Mouse (Mus musculus) heart, adult 8-10 months (tissue): Measurements from ENCODE around the gene Pkd1l3. TPM values are rescaled to one million over a fixed set of nuclear protein-coding genes. Genes with fewer than 3 reads are reported as not detected.
A peak's percentile ranks its signal among the peaks of the same experiment; 100 is the strongest.

Source experiments
- DNase-seq: peaks from one replicate; pipeline ENCODE4 v3.0.0; 2022; ENCODE audit warnings: low spot score
- total RNA-seq, 4 experiments: library from RNA; stranded (reverse); gene quantifications; 2 replicates each; pipeline ENCODE4 v1.2.4; 2022

The Pkd1l3 gene
- total RNA-seq, result under 1 TPM in 2 of 4 experiments, not detected in 2; 0.16 to 0.35 TPM

- DNase-seq, result no peak
Observed at GRCm38 (mm10) chr8:109614243-109615210, at the start of gene Pkd1l3. Gene Pkd1l3, plus strand, starts transcription at chr8:109614517.

DNA sequence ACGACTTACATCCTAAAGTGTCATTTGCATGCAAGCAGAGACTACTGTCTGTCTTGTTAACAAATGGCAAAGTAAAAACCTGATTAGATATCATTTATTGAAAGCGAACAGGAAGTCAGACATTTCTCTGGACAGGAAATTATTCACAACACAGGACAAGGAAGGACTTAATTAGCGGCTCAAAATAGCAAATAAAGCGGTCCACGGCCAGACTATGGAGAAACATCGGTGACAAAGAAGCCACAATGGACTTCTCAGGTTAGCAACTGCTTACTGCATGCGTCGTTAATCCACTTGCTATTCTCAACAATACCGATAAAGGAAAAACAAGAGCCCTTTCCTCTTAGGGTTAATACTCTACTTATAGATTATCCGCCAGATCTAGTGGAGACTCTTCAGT, 49.6 kb upstream of the Pkd1l3 start:
- no peak for DNase-seq

GRCm38 (mm10) chr8:109565498-109566333, 48.6 kb upstream of the Pkd1l3 start, which contains the start of the genes Dhx38 and Txnl4b:
Gene Dhx38, minus strand, starts transcription at chr8:109565861.
Gene Txnl4b, plus strand, starts transcription at chr8:109565892.
- peak; percentile 100 for DNase-seq

- no peak for DNase-seq
Observed at GRCm38 (mm10) chr8:109571139-109571538, 43.2 kb upstream of the Pkd1l3 start.

- DNase-seq, result no peak
Observed at GRCm38 (mm10) chr8:109576311-109576710, 38.0 kb upstream of the Pkd1l3 start.

DNA sequence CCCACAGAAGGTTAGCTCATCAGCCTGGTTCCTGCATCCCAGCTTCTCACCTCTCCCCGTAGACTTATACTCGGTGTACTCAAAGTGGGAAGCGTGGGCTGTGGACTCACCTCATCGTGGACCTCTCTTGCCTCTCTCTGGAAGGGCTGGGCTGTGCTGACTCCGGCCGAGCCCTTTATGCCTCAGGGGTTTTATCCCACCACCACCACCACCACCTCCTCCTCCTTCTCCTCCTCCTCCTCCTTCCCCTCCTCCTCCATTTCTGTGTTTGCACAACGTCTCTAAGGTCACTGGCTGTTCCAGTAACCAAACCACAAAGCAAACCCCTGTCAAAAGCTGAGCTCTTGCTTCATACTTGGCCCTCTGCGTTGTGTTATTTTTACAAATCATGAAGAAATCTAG, 35.4 kb upstream of the Pkd1l3 start, which contains the start of gene Hp:
Gene Hp, minus strand, starts transcription at position 273 of the 402 bp plus-strand sequence.
- no peak for DNase-seq

DNA sequence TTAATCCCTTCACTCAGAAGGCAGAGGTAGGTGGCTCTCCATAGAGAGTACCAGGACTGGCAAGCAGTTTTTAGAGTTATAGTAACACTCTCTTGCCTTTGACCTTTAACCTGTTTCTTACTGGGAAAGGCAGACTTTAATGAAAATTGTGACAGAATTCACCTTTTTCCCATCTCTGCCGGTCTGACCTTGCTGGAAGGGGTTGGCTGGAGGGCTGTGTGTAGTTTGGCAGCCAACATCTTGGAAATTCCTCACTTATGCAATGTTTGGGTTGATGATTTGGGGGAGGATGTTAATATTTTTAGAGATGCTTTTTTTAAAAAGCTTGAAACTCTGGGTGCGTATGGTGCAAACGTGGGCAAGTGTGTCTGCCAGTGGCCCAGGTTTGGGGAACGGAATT, 30.0 kb upstream of the Pkd1l3 start:
- DNase-seq, result no peak

DNA sequence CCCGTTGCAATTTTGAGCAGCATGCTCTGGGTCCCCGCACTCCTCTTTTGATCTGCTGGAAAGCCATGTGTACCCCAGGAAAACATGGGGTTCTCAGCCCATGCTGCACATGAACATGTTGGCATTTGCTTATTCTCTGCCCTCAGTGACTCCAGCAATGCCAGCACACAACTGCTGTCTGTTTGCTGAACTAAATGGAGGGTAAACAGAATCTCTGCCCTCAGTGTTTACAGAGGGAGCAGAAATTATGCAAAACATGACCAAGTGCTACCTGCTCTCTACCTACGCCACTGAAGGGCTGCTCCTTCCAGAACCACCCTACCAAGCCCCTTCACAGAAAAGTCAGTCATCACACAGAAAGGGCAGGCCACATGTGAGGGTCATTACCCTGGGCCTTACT, 29.5 kb upstream of the Pkd1l3 start:
- DNase-seq, result no peak

- no peak for DNase-seq
Observed at GRCm38 (mm10) chr8:109585652-109586051, 28.7 kb upstream of the Pkd1l3 start.

DNA sequence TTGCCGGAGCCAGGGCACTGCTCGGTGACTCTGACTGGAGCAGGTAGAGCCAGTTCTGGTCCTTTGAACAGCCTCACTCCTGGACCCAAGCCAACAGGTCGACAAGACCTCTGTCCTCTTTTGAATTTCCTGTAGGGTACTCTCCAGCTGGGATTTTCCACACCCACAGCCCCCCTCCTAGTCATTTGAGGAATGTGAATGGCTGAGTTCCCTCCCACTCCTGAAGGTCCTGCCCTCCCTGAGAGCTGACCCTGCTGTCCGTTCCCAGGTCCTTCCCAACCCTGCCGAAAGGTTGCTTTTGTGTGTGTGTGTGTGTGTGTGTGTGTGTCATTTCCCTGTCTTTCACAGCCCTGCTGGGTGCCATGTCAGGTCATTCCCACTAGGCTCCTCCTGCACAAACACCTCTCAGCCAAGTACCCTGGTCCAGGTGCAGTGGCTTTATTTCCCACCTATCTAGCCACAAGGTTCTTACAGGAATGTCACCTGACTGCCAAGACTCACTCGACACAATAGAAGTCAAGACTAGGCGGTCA, 27.3 kb upstream of the Pkd1l3 start:
- DNase-seq, result no peak

DNA sequence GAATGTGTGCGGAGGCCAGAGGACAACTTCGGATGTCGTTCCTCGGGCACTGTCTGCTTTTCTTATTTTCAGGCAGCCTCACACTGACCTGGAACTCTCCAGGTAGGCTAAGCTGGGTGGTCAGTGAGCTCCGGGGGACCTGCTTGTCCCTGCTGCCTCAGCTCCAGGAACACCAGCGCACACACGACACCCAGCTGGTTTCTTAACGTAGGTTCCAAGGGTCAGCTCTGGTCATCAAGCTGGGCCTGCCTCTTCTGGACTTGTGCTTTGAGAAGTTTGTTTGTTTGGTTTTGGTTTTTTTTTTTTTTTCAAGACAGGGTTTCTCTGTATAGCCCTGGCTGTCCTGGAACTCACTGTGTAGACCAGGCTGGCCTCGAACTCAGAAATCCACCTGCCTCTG, 23.4 kb upstream of the Pkd1l3 start:
- DNase-seq, result no peak

GRCm38 (mm10) chr8:109591367-109591766, 22.9 kb upstream of the Pkd1l3 start:
- no peak for DNase-seq

DNA sequence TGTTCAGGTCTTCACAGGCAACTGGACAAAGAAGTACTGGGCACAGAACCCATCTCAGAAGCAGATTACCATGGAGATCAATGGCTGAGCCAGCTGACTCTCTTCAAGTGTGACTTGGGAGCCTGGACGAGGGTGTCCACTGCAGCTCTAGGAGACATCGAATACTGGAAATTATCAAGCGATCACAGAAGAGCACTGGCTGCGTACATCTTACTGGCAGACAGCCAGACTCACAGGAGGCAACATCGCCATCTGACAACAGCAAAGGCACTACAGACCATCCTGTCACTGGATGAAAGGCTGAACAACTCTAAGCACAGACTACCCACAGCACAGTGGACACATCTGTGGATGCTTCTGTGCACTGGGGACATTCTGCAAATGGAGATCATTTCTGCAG, 22.2 kb upstream of the Pkd1l3 start:
- DNase-seq, result no peak

- no peak for DNase-seq
Observed at GRCm38 (mm10) chr8:109593117-109593788, 21.1 kb upstream of the Pkd1l3 start.

- peak; percentile 13 for DNase-seq
Observed at GRCm38 (mm10) chr8:109595854-109596253, 18.5 kb upstream of the Pkd1l3 start.

DNA sequence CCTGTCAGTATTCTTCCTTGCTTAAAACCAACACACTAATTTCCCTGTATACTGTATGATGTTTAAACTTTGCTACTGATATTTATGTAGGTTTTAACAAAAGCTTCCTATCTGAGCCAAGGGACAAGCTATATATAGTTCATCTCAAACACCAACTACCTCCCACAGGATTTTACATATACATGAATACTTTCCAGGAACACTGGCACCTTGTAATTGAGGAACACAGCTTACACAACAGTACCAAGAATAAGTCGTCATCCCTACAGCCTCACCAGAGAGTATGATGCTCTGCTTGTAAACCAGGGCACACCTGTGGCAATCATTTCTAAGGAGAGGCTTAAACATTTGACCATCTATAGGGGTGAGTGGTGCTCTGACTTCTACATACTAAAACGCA, 7.6 kb upstream of the Pkd1l3 start:
- DNase-seq, result no peak

DNA sequence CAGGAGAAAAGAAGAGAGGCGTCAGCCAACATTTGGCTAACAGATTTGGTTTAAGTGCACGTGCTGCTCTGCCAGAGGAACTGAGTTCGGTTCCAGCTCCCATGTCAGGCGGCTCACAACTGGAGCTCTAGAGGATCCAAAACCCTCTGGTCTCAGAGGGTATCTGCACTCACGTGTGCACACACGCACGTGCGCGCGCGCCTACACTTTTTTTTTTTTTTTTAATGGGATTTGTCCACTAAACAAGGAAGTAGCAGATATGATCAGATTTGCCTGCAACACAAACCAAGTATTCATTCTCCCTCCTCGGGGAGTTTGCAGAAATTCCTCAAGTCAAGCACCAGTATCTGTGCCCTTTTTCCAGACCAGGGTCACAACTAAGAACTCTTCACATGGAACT, 6.7 kb upstream of the Pkd1l3 start:
- DNase-seq, result no peak

- DNase-seq, result peak; percentile 96
Observed at GRCm38 (mm10) chr8:109608271-109609152, 5.8 kb upstream of the Pkd1l3 start, which contains the start of gene Dhodh. Gene Dhodh, minus strand, starts transcription at chr8:109608673.

GRCm38 (mm10) chr8:109609153-109609502, 5.2 kb upstream of the Pkd1l3 start:
- peak; percentile 31 for DNase-seq

- no peak for DNase-seq
Observed at GRCm38 (mm10) chr8:109615569-109615968, 1.3 kb downstream of the Pkd1l3 start.
